Mouse (Mus musculus) midbrain, postnatal 0 days (tissue): ENCODE data around the gene Fam151a. TPM values are rescaled to one million over a fixed set of nuclear protein-coding genes. Genes with fewer than 3 reads are reported as not detected.
A peak's percentile ranks its signal among the peaks of the same experiment; 100 is the strongest.

Source experiments
- ATAC-seq: fragments of 200-750 bp; cut with Nextera tagmentation; 2 replicates; pipeline ENCODE4 v1.8.0; 2017; ENCODE audit warnings: moderate number of reproducible peaks, mild to moderate bottlenecking, moderate TSS enrichment, moderate library complexity; ENCODE audit not compliant: low FRiP score
- DNase-seq: peaks from one replicate; pipeline ENCODE4 v3.0.0-alpha.2; 2015; ENCODE audit warnings: low spot score
- H3K27ac ChIP-seq: fragments of 300-500 bp; sonication (generic); 2 replicates; pipeline ENCODE4 v1.5.1; 2014; ENCODE audit warnings: low read depth, mild to moderate bottlenecking, low read length, mixed read lengths
- H3K27me3 ChIP-seq: fragments of 300-500 bp; sonication (generic); 2 replicates; pipeline ENCODE4 v1.6.1; 2014; ENCODE audit warnings: low read length, control low read depth, mixed read lengths; ENCODE audit not compliant: insufficient read depth
- H3K36me3 ChIP-seq: fragments of 300-500 bp; sonication (generic); 2 replicates; pipeline ENCODE4 v1.6.1; 2014; ENCODE audit warnings: low read length, control low read depth, mixed read lengths; ENCODE audit not compliant: insufficient read depth
- H3K4me1 ChIP-seq: fragments of 300-500 bp; sonication (generic); 2 replicates; pipeline ENCODE4 v1.6.1; 2014; ENCODE audit warnings: mild to moderate bottlenecking, control low read depth, antibody characterized with exemption, low read length, mixed read lengths; ENCODE audit not compliant: insufficient read depth
- H3K4me2 ChIP-seq: fragments of 300-500 bp; sonication (generic); 2 replicates; pipeline ENCODE4 v1.6.1; 2014; ENCODE audit warnings: low read depth, mild to moderate bottlenecking, low read length, mixed read lengths; ENCODE audit not compliant: poor library complexity, severe bottlenecking
- H3K4me3 ChIP-seq: fragments of 300-500 bp; sonication (generic); 2 replicates; pipeline ENCODE4 v1.5.1; 2014; ENCODE audit warnings: low read depth, mild to moderate bottlenecking, low read length, moderate library complexity
- H3K9ac ChIP-seq: fragments of 300-500 bp; sonication (generic); replicated peaks from 2 replicates; pipeline ENCODE4 v1.6.1; 2014; ENCODE audit warnings: mild to moderate bottlenecking, low read length, moderate library complexity, mixed read lengths; ENCODE audit not compliant: poor library complexity, severe bottlenecking
- H3K9me3 ChIP-seq: fragments of 300-500 bp; sonication (generic); 2 replicates; pipeline ENCODE4 v1.6.1; 2016; ENCODE audit warnings: low read length, control low read depth
- CTCF ChIP-seq: IDR thresholded peaks from 2 replicates; pipeline ENCODE4 v1.5.1; 2016; ENCODE audit warnings: antibody characterized with exemption, mild to moderate bottlenecking
- WGBS: fragments of 180-500 bp; shearing (Covaris S2); extraction: QIAGEN DNeasy Blood & Tissue Kit; methylation state at CpG from one replicate; pipeline ENCODE4 v1.1.7; 2014; 5-methylcytosine and 5-hydroxymethylcytosine counted together
- polyA plus RNA-seq: library from polyadenylated mRNA; unstranded; fragments of >200 nt; fragmentation: Nextera tagmentation; extraction: Ambion mirVana; gene quantifications from 2 replicates; pipeline ENCODE4 v1.2.1, GENCODE M21; 2015
- total RNA-seq: library from RNA; depleted of rRNA; stranded (reverse); fragments of >200 nt; gene quantifications from 2 replicates; pipeline ENCODE4 v1.2.3, GENCODE M21; 2014

Fam151a gene
- total and polyA plus RNA-seq, 2 experiments from 2014 or later, result not detected

DNA sequence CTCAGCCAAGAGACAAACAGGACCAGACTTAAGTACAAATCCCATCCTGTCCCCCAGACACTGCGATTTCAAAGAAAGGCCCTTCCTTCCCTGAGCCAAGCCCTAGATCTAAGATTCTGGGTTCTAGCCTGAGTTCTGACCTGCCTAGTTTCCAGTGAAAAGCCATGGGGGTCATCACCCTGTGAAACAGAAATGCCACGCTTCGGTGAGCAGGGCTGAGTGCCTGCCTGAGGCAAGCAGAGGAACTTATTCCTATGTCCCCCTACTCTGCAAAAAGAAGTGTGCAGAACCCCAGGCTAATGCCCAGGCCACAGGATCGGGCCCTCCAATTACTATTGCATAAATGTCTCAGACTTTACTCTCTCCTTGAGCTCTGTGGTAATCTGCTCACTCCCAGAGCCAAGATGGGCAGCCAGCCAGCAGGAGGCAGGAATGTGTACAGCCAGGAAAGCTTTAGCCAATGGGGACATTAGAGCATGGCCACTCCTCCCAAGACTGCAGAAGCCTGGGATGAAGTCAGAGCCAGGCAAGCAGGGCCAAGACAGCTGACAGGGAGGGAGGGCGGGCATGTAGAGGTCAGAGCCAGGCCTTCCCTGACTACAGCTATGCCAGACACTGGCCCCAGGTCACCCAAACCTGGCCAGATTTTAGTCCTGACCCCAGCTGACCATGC, 44.6 kb downstream of the Fam151a start:
- peak; percentile 96 for DNase-seq
- no peak overlapping the region for H3K9ac ChIP-seq

DNA sequence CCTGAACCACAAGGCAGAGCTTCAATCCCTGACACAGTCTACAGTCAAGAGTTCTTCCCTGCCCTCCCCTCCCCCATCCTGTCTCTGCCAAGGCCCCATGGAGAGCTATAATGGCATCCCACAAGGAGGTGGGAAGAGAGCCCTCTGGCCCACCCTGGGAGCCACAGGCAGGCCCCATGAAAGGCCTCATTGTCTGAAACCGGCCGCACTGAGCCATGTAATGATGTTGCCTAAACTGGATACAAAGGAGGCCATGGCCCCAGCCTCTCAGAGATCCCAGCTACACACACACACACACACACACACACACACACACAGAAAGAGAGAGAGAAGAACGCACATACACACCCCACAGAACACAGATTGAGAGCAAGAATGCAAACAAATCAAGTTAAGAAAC, 46.4 kb downstream of the Fam151a start:
- DNase-seq, result peak; percentile 62
- no peak overlapping the region for H3K27ac ChIP-seq
- 15% methylated on average over 3 of the region's 3 CpGs for WGBS
- H3K36me3 ChIP-seq, result no peaks in the 10 kb centered on the region
- peaks cover 6% of the 10 kb centered on the region for H3K4me1 ChIP-seq
- TF ChIP-seq CTCF, result no peak
- H3K9ac ChIP-seq, result no peak overlapping the region
- 0 out of 2 replicates have a peak, but pooled peaks have one; percentile 21 for ATAC-seq
- H3K9me3 ChIP-seq, result no peaks in the 10 kb centered on the region
- no peak overlapping the region for H3K4me3 ChIP-seq
- no peak overlapping the region for H3K4me2 ChIP-seq
- H3K27me3 ChIP-seq, result no peaks in the 10 kb centered on the region

More for the DNA sequence above, 44.6 kb downstream of the Fam151a start:
- 26% methylated on average over 5 of the region's 5 CpGs for WGBS
- H3K4me2 ChIP-seq, result no peak overlapping the region
- H3K36me3 ChIP-seq, result no peaks in the 10 kb centered on the region
- H3K4me3 ChIP-seq, result no peak overlapping the region
- no peaks in the 10 kb centered on the region for H3K27me3 ChIP-seq
- no peaks in the 10 kb centered on the region for H3K9me3 ChIP-seq
- TF ChIP-seq CTCF, result peak; percentile 50
- H3K4me1 ChIP-seq, result peaks cover 5% of the 10 kb centered on the region; the same call in 1 of the 2 replicates
- peak overlapping the region; percentile 78 for H3K27ac ChIP-seq
- ATAC-seq, result peak; percentile 88

DNA sequence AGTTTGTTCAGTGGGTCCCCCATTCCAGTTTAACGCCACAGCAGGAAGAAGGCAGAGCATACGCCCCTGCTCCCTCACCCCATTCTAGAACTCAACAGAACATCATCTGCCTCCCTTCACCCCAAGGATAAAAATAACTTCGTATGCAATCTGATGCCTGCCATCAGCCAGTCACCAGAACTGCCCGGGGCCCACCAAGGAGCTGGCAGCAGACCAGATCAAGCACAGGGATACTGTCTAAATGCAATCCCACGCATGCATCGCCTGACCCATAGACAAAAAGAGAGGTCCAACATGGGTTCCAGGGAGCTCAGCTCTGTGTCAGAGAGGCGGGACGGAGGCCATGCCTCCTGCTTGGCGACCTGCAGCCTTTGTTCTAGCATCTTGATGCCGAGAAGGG, 49.4 kb downstream of the Fam151a start:
- Histone ChIP-seq H3K27me3 (no peaks in the 10 kb centered on the region), H3K9me3 (no peaks in the 10 kb centered on the region), H3K4me1 (peaks cover 14% of the 10 kb centered on the region), H3K4me3 (no peak overlapping the region), H3K4me2 (no peak overlapping the region), H3K9ac (no peak overlapping the region), H3K27ac (no peak overlapping the region), H3K36me3 (no peaks in the 10 kb centered on the region)
- TF ChIP-seq CTCF, result no peak
- WGBS, result 72% methylated on average over 10 of the region's 10 CpGs
- ATAC-seq (no peak), DNase-seq (no peak)

DNA sequence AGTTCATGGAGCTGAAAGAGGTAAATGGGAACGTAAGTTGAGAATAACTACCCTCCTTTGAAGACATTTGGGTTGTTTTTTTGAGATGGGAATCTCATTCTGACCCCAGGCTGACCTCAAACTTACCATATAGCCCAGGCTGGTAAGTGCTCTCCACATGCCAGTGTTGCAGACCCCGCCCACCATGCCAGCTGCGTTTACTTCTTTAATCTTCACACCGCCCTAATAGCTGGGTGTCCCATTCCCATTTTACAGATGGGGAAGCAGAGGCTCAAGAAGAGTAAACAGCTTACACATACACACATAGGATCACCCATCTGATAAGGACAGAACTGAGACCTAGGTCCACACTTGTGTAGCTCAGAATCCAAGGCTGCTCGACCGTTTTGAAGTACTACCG, 51.1 kb downstream of the Fam151a start:
- Histone ChIP-seq H3K4me3 (no peak overlapping the region), H3K9ac (no peak overlapping the region), H3K4me1 (peaks cover 14% of the 10 kb centered on the region), H3K9me3 (no peaks in the 10 kb centered on the region), H3K4me2 (no peak overlapping the region), H3K27ac (no peak overlapping the region), H3K36me3 (no peaks in the 10 kb centered on the region), H3K27me3 (no peaks in the 10 kb centered on the region)
- ATAC-seq, result no peak
- no peak for TF ChIP-seq CTCF
- DNase-seq, result no peak
- 95% methylated on average over 7 of the region's 7 CpGs for WGBS

DNA sequence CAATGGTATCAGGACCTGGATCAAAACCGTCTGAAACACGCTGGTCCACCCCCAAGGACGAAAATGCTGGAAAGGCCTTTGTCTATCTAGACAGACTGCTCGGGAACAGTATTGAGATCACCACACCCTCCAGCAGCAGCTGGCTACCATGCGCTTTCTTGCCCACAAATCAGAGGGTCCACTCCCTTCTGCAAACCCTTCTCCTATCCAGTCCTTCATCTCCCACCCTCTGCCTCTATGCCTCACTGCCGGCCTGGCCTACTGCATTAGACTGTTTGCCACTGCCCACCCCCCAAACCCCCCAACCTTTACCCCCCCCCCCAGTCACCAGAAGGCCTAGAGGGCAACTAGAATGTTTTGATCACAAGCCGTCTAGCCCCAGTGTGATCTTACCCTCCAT, 51.7 kb downstream of the Fam151a start:
- Histone ChIP-seq H3K27me3 (no peaks in the 10 kb centered on the region), H3K36me3 (no peaks in the 10 kb centered on the region), H3K9ac (no peak overlapping the region), H3K4me1 (peaks cover 14% of the 10 kb centered on the region), H3K4me2 (no peak overlapping the region), H3K9me3 (no peaks in the 10 kb centered on the region), H3K4me3 (no peak overlapping the region), H3K27ac (peak overlapping the region; percentile 88)
- ATAC-seq, result no peak
- 41% methylated on average over 7 of the region's 7 CpGs for WGBS
- no peak for TF ChIP-seq CTCF
- DNase-seq, result no peak

DNA sequence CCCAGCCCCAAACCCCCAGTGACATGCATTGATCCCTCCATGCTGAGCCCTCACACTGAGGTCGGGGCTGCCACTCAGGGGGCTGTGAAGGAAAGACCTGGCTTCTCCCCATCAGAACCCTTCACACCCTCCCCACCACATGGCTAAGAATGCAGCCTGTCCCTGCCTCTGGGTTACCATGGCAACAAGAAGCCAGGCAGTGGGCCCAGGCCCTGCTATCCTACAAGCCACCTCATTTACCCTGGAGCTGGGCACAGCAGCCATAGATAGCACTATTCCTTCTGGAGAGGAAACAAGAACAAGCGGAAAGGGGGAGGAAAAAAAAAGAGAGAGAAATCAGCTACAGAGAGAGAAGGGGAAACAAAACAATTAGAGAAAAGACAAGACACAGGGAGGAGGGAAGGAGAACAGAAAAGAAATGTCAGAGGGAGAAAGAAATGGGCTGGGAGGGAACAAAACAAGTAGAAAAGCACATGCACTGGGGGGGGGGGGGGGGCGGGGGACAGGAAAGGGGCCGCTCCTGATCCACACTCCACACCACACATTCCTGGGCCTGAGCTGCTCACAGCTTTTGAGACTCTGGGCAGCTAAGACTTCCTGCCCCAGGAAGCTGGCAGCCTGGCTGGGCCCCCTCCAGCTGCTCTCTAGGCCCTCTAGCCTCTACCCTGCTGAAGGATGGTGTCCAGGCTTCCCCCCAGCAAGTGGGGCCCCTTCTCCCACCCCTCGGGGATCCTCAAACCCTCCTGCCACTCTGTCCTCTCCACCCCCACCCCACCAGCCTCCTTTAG, 52.3 kb downstream of the Fam151a start:
- peaks cover 14% of the 10 kb centered on the region for H3K4me1 ChIP-seq
- no peak overlapping the region for H3K9ac ChIP-seq
- ATAC-seq (peak; percentile 91), DNase-seq (peak; percentile 94)
- TF ChIP-seq CTCF, result no peak
- H3K27me3 ChIP-seq, result no peaks in the 10 kb centered on the region
- H3K36me3 ChIP-seq, result no peaks in the 10 kb centered on the region
- H3K4me2 ChIP-seq, result no peak overlapping the region
- H3K4me3 ChIP-seq, result no peak overlapping the region
- H3K27ac ChIP-seq, result peak overlapping the region; percentile 88
- 1% methylated on average over 4 of the region's 5 CpGs for WGBS
- H3K9me3 ChIP-seq, result no peaks in the 10 kb centered on the region
